Mouse (Mus musculus) intestine, embryonic 16.5 days (tissue): ENCODE measurements around the gene Ostn. TPM values are rescaled to one million over a fixed set of nuclear protein-coding genes. Genes with fewer than 3 reads are reported as not detected.

ENCODE experiments used
- ATAC-seq: fragments of 200-750 bp; cut with Nextera tagmentation; 2 replicates; pipeline ENCODE4 v1.8.0; 2017; ENCODE audit warnings: moderate TSS enrichment, moderate library complexity
- H3K27ac ChIP-seq: fragments of 300-500 bp; sonication (generic); 2 replicates; pipeline ENCODE4 v1.5.1; 2014; ENCODE audit warnings: mild to moderate bottlenecking, low read length
- H3K27me3 ChIP-seq: fragments of 300-500 bp; sonication (generic); replicated peaks from 2 replicates; pipeline ENCODE4 v1.6.1; 2014; ENCODE audit warnings: low read length, control low read depth, mixed read lengths; ENCODE audit not compliant: control insufficient read depth, insufficient read depth
- H3K36me3 ChIP-seq: fragments of 300-500 bp; sonication (generic); 2 replicates; pipeline ENCODE4 v1.6.1; 2014; ENCODE audit warnings: low read length, control low read depth; ENCODE audit not compliant: control insufficient read depth, insufficient read depth
- H3K4me1 ChIP-seq: fragments of 300-500 bp; sonication (generic); 2 replicates; pipeline ENCODE4 v1.6.1; 2014; ENCODE audit warnings: low read length, control low read depth, mixed read lengths; ENCODE audit not compliant: control insufficient read depth, insufficient read depth
- H3K4me2 ChIP-seq: fragments of 300-500 bp; sonication (generic); 2 replicates; pipeline ENCODE4 v1.6.1; 2014; ENCODE audit warnings: low read depth, low read length, control low read depth
- H3K4me3 ChIP-seq: fragments of 300-500 bp; sonication (generic); 2 replicates; pipeline ENCODE4 v1.5.1; 2014; ENCODE audit warnings: mild to moderate bottlenecking, low read length
- H3K9ac ChIP-seq: fragments of 300-500 bp; sonication (generic); 2 replicates; pipeline ENCODE4 v1.6.1; 2014; ENCODE audit warnings: low read depth, low read length
- H3K9me3 ChIP-seq: fragments of 300-500 bp; sonication (generic); 2 replicates; pipeline ENCODE4 v1.6.1; 2016; ENCODE audit warnings: low read length, control low read depth; ENCODE audit not compliant: control insufficient read depth
- WGBS: fragments of 180-500 bp; shearing (Covaris S2); extraction: QIAGEN DNeasy Blood & Tissue Kit; methylation state at CpG from one replicate; pipeline ENCODE4 v1.1.7; 2014; 5-methylcytosine and 5-hydroxymethylcytosine counted together
- polyA plus RNA-seq: library from polyadenylated mRNA; unstranded; fragments of >200 nt; fragmentation: Nextera tagmentation; extraction: Ambion mirVana; gene quantifications from 2 replicates; pipeline ENCODE4 v1.2.1, GENCODE M21; 2015

Ostn gene
- polyA plus RNA-seq, 1 experiment from 2014 or later: not detected

DNA sequence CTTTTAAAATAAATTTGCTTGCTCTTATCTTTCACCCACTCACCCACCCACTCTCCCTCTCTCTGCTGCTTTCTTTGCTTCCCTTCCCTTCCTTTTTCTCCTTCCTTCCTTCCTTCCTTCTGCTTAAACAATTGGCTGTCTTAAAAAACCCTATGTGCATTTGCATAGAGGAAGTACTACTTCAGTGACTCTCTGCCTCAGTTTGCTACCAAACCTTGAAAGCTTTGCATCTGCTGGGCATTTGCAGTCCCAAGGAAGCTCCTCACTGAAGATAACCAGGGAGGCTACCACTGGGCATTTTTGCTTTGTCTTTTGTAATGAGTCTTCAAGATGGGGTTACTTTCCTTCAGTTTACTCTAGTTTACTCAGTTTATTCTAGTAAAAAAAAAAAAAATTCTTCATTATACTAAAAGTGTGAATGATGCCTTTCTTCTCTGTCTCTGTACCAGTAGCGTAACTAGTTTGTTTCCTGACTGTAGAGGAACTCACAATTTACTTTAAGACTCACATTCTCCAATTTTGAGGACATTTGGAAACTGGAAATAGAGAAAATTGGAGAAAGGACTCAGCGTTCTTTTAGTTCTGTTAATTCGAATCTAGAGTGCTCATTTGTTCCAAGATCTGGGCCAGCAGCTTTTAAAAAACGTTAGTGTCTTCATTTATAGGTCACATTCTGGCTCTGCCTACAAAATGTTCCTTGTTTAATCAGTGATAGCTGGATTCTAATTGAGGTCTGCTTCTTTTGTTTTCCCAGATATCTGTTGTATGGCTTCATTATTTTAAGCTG lies 88.2 kb downstream of the Ostn start:
- Histone ChIP-seq H3K27ac (no peak overlapping the region), H3K4me3 (no peak overlapping the region), H3K36me3 (no peaks in the 10 kb centered on the region), H3K4me1 (peaks cover 15% of the 10 kb centered on the region), H3K4me2 (no peak overlapping the region), H3K9me3 (no peaks in the 10 kb centered on the region), H3K27me3 (no peaks in the 10 kb centered on the region), H3K9ac (no peak overlapping the region)
- no peak for ATAC-seq
- WGBS: 84% methylated on average over 4 of the region's 4 CpGs

DNA sequence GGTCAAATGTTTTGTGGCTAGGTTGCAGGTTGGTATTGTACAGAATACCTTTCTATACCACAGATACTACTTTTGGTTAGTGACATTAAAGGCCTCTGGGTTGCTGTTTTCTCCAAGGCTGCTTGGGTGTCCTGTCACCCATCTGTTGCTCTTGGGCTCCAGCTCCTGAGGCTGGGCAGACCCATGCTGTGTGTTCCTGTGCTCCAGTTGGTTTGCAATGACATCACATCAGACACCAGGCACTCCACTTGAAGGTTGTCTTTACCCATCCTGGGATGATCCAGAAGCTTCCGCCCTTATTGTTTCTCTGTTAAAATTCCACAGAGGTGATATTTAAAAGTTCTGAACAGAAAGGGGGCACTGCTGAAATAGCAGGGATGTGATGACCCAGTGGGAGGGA lies 89.7 kb downstream of the Ostn start:
- peaks cover 10% of the 10 kb centered on the region for H3K4me1 ChIP-seq
- no peak overlapping the region for H3K4me2 ChIP-seq
- no peaks in the 10 kb centered on the region for H3K36me3 ChIP-seq
- H3K9me3 ChIP-seq: no peaks in the 10 kb centered on the region
- no peak overlapping the region for H3K4me3 ChIP-seq
- no peaks in the 10 kb centered on the region for H3K27me3 ChIP-seq
- no peak for ATAC-seq
- 89% methylated on average over 1 of the region's 1 CpGs for WGBS
- H3K9ac ChIP-seq: no peak overlapping the region
- H3K27ac ChIP-seq: no peak overlapping the region

DNA sequence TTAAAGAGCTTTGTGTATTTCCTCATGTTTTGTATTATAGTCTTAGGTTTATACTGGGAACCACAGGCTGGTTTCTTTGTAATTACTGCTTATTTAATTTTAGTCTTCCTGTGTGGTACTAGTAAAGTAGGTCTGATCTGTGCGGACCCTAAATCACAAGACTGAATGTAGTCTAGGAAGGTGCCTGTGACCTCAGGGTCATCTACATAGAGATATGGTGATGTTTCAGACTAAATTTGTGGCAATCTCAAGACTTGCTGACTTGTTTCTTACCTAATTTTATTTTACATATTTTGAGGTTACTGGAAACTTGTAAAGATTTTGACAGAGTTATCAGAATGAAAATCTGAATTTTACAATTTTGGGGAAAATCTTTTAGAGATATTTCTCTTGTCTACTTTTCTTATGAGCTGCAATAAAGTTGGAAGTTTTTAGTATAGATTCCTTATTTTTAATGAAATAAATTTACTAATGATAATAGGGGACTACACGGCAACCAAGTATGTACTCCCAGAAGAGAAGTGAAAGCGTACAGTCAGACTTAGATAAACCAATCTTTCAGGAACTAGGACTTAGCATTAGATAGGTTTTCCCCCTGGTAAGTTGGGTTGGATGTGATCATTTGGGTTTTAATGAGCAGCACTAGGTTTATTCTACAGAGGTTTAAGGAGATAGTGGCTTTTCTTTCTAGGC lies 91.9 kb downstream of the Ostn start:
- WGBS: 89% methylated on average over 3 of the region's 3 CpGs
- ATAC-seq: no peak
- no peaks in the 10 kb centered on the region for H3K36me3 ChIP-seq

DNA sequence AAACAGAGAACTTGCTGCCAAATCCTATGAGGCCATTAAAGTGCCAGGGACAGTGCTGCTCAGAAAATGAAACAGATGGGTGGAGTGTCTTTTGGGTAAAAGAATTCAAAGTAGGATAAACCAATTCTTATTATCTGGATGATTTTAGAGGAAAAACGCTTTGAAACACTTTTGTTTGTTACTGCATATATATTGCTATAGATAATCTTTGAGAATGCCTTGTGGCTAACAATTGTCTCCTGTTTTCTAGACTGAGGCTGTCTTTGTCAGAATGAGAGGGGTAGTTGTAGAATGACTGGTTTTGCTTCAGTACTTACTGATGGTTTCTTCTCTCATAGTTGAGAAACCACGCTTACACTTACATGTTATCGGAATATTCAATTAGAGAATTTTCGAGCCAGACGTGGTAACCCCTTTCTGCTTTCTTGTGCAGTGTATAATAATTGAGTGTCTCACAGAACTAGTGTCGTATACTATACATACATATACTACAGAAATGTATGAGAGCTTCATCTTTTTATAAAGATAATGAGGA lies 92.5 kb downstream of the Ostn start:
- H3K4me2 ChIP-seq: no peak overlapping the region
- ATAC-seq: no peak
- no peak overlapping the region for H3K9ac ChIP-seq
- H3K36me3 ChIP-seq: no peaks in the 10 kb centered on the region
- H3K4me3 ChIP-seq: no peak overlapping the region
- H3K27ac ChIP-seq: no peak overlapping the region
- H3K4me1 ChIP-seq: peaks cover 6% of the 10 kb centered on the region
- WGBS: 89% methylated on average over 6 of the region's 6 CpGs
- H3K9me3 ChIP-seq: no peaks in the 10 kb centered on the region
- no peaks in the 10 kb centered on the region for H3K27me3 ChIP-seq

More for the DNA sequence above, 91.9 kb downstream of the Ostn start:
- no peak overlapping the region for H3K4me3 ChIP-seq
- no peaks in the 10 kb centered on the region for H3K27me3 ChIP-seq
- no peak overlapping the region for H3K9ac ChIP-seq
- H3K4me2 ChIP-seq: no peak overlapping the region
- H3K27ac ChIP-seq: no peak overlapping the region
- H3K4me1 ChIP-seq: peaks cover 6% of the 10 kb centered on the region
- no peaks in the 10 kb centered on the region for H3K9me3 ChIP-seq

Other genes starting within 250 kb of the Ostn start
- gene Uts2b, start 62.8 kb downstream of the Ostn start, polyA plus RNA-seq: 0.22 TPM in 1 of 2 replicates, not detected in the other
- gene Ccdc50, start 81.4 kb downstream of the Ostn start, polyA plus RNA-seq: 32.9 and 34.9 TPM in 2 replicates